Mouse (Mus musculus): ENCODE results near the gene Cyb5r3. TPM values are rescaled to one million over a fixed set of nuclear protein-coding genes. Genes with fewer than 3 reads are reported as not detected.
A peak's percentile ranks its signal among the peaks of the same experiment; 100 is the strongest.
"Not testable (repeated sequence)": the region's sequence is repeated elsewhere in the genome, so short reads cannot be mapped to it uniquely, and the experiment has no call there.

Gene Cyb5r3
- polyA plus RNA-seq, 1 experiment: 402 TPM

- Histone ChIP-seq H3K79me2 (ENCODE audit: control insufficient read depth, insufficient read depth) (peaks cover 78% of the 10 kb centered on the region), H3K27me3 (ENCODE audit: control insufficient read depth, insufficient read depth, insufficient read length) (no peaks in the 10 kb centered on the region), H3K4me3 (ENCODE audit: insufficient read depth, poor library complexity, severe bottlenecking) (no peak overlapping the region), H3K79me3 (ENCODE audit: low read depth) (peaks cover 56% of the 10 kb centered on the region), H3ac (ENCODE audit: control insufficient read depth, insufficient read length, low read depth) (no peak overlapping the region), H3K36me3 (ENCODE audit: control insufficient read depth, insufficient read depth) (peaks cover 97% of the 10 kb centered on the region)
- TF ChIP-seq MYOG (IDR thresholded peaks at IDR 0.05; ENCODE audit: control insufficient read depth, extremely low read depth, insufficient read length) (no peak), FOSL1 (IDR thresholded peaks at IDR 0.05; ENCODE audit: insufficient read depth, low read length, poor library complexity, severe bottlenecking) (no peak), MYOD1 (IDR thresholded peaks at IDR 0.05; ENCODE audit: control insufficient read depth, insufficient read length, low read depth) (no peak), CEBPB (IDR thresholded peaks at IDR 0.05; ENCODE audit: low read depth) (no peak), MAX (IDR thresholded peaks at IDR 0.05) (no peak), CTCF (IDR thresholded peaks at IDR 0.05; ENCODE audit: control insufficient read depth, insufficient read depth, insufficient read length) (no peak), USF1 (IDR thresholded peaks at IDR 0.05; ENCODE audit: low read depth) (no peak)
These were observed 37.7 kb downstream of the Cyb5r3 start for GRCm38 (mm10) chr15:83134671-83135070.

- Histone ChIP-seq H3K27me3 (ENCODE audit: control insufficient read depth, insufficient read depth, insufficient read length) (no peaks in the 10 kb centered on the region), H3K36me3 (ENCODE audit: control insufficient read depth, insufficient read depth) (peaks cover 92% of the 10 kb centered on the region), H3K79me2 (ENCODE audit: control insufficient read depth, insufficient read depth) (peaks cover 29% of the 10 kb centered on the region), H3K79me3 (ENCODE audit: low read depth) (peaks cover 14% of the 10 kb centered on the region), H3ac (ENCODE audit: control insufficient read depth, insufficient read length, low read depth) (no peak overlapping the region), H3K4me3 (ENCODE audit: insufficient read depth, poor library complexity, severe bottlenecking) (no peak overlapping the region)
- no peak for TF ChIP-seq MAX (IDR thresholded peaks at IDR 0.05)
- TF ChIP-seq MYOD1 (IDR thresholded peaks at IDR 0.05; ENCODE audit: control insufficient read depth, insufficient read length, low read depth): no peak
- TF ChIP-seq CTCF (IDR thresholded peaks at IDR 0.05; ENCODE audit: control insufficient read depth, insufficient read depth, insufficient read length): no peak
- no peak for TF ChIP-seq USF1 (IDR thresholded peaks at IDR 0.05; ENCODE audit: low read depth)
- TF ChIP-seq FOSL1 (IDR thresholded peaks at IDR 0.05; ENCODE audit: insufficient read depth, low read length, poor library complexity, severe bottlenecking): no peak
- TF ChIP-seq MYOG (IDR thresholded peaks at IDR 0.05; ENCODE audit: control insufficient read depth, extremely low read depth, insufficient read length): no peak
- TF ChIP-seq CEBPB (IDR thresholded peaks at IDR 0.05; ENCODE audit: low read depth): no peak
These were observed 42.7 kb downstream of the Cyb5r3 start for GRCm38 (mm10) chr15:83129530-83130231.

GRCm38 (mm10) chr15:83127037-83127436 lies 45.4 kb downstream of the Cyb5r3 start:
- H3K79me3 ChIP-seq (ENCODE audit: low read depth); H3ac ChIP-seq (ENCODE audit: control insufficient read depth, insufficient read length, low read depth); H3K79me2 ChIP-seq (ENCODE audit: control insufficient read depth, insufficient read depth); H3K27me3 ChIP-seq (ENCODE audit: control insufficient read depth, insufficient read depth, insufficient read length); H3K4me3 ChIP-seq (ENCODE audit: insufficient read depth, poor library complexity, severe bottlenecking): not testable (repeated sequence)
- peaks cover 68% of the 10 kb centered on the region for H3K36me3 ChIP-seq (ENCODE audit: control insufficient read depth, insufficient read depth)

- peaks cover 63% of the 10 kb centered on the region for H3K36me3 ChIP-seq (ENCODE audit: control insufficient read depth, insufficient read depth)
- H3K4me3 ChIP-seq (ENCODE audit: insufficient read depth, poor library complexity, severe bottlenecking): no peak overlapping the region
- TF ChIP-seq MYOD1 (IDR thresholded peaks at IDR 0.05; ENCODE audit: control insufficient read depth, insufficient read length, low read depth) (no peak), USF1 (IDR thresholded peaks at IDR 0.05; ENCODE audit: low read depth) (no peak), MAX (IDR thresholded peaks at IDR 0.05) (no peak)
These were observed 45.8 kb downstream of the Cyb5r3 start for GRCm38 (mm10) chr15:83126582-83126981.

GRCm38 (mm10) chr15:83124625-83125024 lies 47.8 kb downstream of the Cyb5r3 start:
- no peak overlapping the region for H3K4me3 ChIP-seq (ENCODE audit: insufficient read depth, poor library complexity, severe bottlenecking)
- TF ChIP-seq CTCF (IDR thresholded peaks at IDR 0.05; ENCODE audit: control insufficient read depth, insufficient read depth, insufficient read length): no peak
- no peak for TF ChIP-seq CEBPB (IDR thresholded peaks at IDR 0.05; ENCODE audit: low read depth)
- no peak for TF ChIP-seq MAX (IDR thresholded peaks at IDR 0.05)
- TF ChIP-seq MYOG (IDR thresholded peaks at IDR 0.05; ENCODE audit: control insufficient read depth, extremely low read depth, insufficient read length): no peak
- TF ChIP-seq FOSL1 (IDR thresholded peaks at IDR 0.05; ENCODE audit: insufficient read depth, low read length, poor library complexity, severe bottlenecking): no peak
- H3K36me3 ChIP-seq (ENCODE audit: control insufficient read depth, insufficient read depth): peaks cover 64% of the 10 kb centered on the region
- H3K79me3 ChIP-seq (ENCODE audit: low read depth): peaks cover 20% of the 10 kb centered on the region
- H3K79me2 ChIP-seq (ENCODE audit: control insufficient read depth, insufficient read depth): peaks cover 30% of the 10 kb centered on the region
- H3ac ChIP-seq (ENCODE audit: control insufficient read depth, insufficient read length, low read depth): no peak overlapping the region
- no peaks in the 10 kb centered on the region for H3K27me3 ChIP-seq (ENCODE audit: control insufficient read depth, insufficient read depth, insufficient read length)

More at GRCm38 (mm10) chr15:83126582-83126981, 45.8 kb downstream of the Cyb5r3 start:
- peaks cover 3% of the 10 kb centered on the region for H3K79me3 ChIP-seq (ENCODE audit: low read depth)
- H3K27me3 ChIP-seq (ENCODE audit: control insufficient read depth, insufficient read depth, insufficient read length): no peaks in the 10 kb centered on the region
- H3K79me2 ChIP-seq (ENCODE audit: control insufficient read depth, insufficient read depth): peaks cover 11% of the 10 kb centered on the region
- no peak overlapping the region for H3ac ChIP-seq (ENCODE audit: control insufficient read depth, insufficient read length, low read depth)

GRCm38 (mm10) chr15:83122566-83123145 lies 49.7 kb downstream of the Cyb5r3 start, which contains the start of gene Rrp7a:
TSS of gene Rrp7a (minus strand) at chr15:83122801.
- peaks cover 49% of the 10 kb centered on the region for H3K79me2 ChIP-seq (ENCODE audit: control insufficient read depth, insufficient read depth)
- TF ChIP-seq USF1 (IDR thresholded peaks at IDR 0.05; ENCODE audit: low read depth) (peak; percentile 63), MAX (IDR thresholded peaks at IDR 0.05) (peak; percentile 63), FOSL1 (IDR thresholded peaks at IDR 0.05; ENCODE audit: insufficient read depth, low read length, poor library complexity, severe bottlenecking) (no peak)
- peak within 1 kb of the TSS; percentile 100 for H3K4me3 ChIP-seq (ENCODE audit: insufficient read depth, poor library complexity, severe bottlenecking)
- H3K36me3 ChIP-seq (ENCODE audit: control insufficient read depth, insufficient read depth): peaks cover 63% of the 10 kb centered on the region
- peaks cover 25% of the 10 kb centered on the region for H3K79me3 ChIP-seq (ENCODE audit: low read depth)
- H3ac ChIP-seq (ENCODE audit: control insufficient read depth, insufficient read length, low read depth): peak within 1 kb of the TSS; percentile 95
- H3K27me3 ChIP-seq (ENCODE audit: control insufficient read depth, insufficient read depth, insufficient read length): no peaks in the 10 kb centered on the region

Data from C2C12 (cell line).